Mouse (Mus musculus): Measurements from ENCODE around the gene Nova2. TPM values are rescaled to one million over a fixed set of nuclear protein-coding genes. Genes with fewer than 3 reads are reported as not detected.

Nova2 gene
- polyA plus RNA-seq, 1 experiment from 2014 or later, result 1.2 TPM

DNA sequence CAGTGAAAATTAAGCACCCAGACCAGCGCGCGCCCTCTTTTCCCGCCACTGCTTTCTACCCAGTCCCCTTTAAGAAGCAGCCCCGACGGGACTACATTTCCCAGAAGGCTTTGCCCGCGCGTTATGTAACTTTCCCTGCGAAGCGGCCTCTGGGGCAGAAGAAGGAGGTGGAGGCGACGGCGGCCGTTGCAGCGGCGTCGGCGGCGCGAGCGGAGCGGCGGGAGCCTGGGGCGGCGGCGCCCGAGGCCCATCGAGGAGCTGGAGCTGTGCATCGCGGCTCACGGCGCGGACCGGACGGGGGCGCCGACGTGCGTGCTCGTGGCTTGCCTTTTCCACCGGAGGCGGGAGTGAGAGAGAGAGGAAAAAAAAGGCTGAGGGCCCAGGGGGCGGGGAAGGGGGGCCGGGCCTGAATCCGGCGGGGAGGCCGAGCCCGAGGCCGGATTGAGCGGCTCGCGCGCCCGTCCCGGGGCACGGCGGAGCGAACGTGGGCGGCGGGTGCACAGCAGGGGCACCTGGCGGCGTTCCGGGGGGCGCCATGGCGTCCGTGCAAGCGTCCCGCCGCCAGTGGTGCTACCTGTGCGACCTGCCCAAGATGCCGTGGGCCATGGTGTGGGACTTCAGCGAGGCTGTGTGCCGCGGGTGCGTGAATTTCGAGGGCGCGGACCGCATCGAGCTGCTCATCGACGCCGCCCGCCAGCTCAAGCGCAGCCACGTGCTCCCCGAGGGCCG, 78.4 kb downstream of the Nova2 start, which contains the start of gene Irf2bp1:
Irf2bp1 (plus strand) TSS at position 143 of the 729 bp plus-strand sequence.
- H3K9me3 ChIP-seq, result no peaks in the 10 kb centered on the region
- H3K4me3 ChIP-seq, result peak within 1 kb of the TSS; percentile 91
- H3K36me3 ChIP-seq, result peaks cover 23% of the 10 kb centered on the region
- H3K4me1 ChIP-seq, result peaks cover 60% of the 10 kb centered on the region
- ATAC-seq (ENCODE audit: borderline replicate concordance, extremely low read depth, low FRiP score, low TSS enrichment), result peak; percentile 64
- H3K9ac ChIP-seq, result peak within 1 kb of the TSS; percentile 93
- WGBS, result under 1% methylated on average over 68 of the region's 90 CpGs
- H3K4me2 ChIP-seq, result peak within 1 kb of the TSS; percentile 94
- peak within 1 kb of the TSS; percentile 99 for H3K27ac ChIP-seq
- H3K27me3 ChIP-seq, result no peaks in the 10 kb centered on the region

GRCm38 (mm10) chr7:19004631-19005079, 79.0 kb downstream of the Nova2 start:
- Histone ChIP-seq H3K9ac (peak overlapping the region; percentile 93), H3K27me3 (no peaks in the 10 kb centered on the region), H3K9me3 (no peaks in the 10 kb centered on the region), H3K36me3 (peaks cover 23% of the 10 kb centered on the region), H3K27ac (peak overlapping the region; percentile 99), H3K4me3 (peak overlapping the region; percentile 91), H3K4me2 (peak overlapping the region; percentile 94), H3K4me1 (peaks cover 66% of the 10 kb centered on the region)
- 3% methylated on average over 34 of the region's 34 CpGs for WGBS
- peak; percentile 2; the same call in 1 of the 2 replicates for ATAC-seq (ENCODE audit: borderline replicate concordance, extremely low read depth, low FRiP score, low TSS enrichment)

DNA sequence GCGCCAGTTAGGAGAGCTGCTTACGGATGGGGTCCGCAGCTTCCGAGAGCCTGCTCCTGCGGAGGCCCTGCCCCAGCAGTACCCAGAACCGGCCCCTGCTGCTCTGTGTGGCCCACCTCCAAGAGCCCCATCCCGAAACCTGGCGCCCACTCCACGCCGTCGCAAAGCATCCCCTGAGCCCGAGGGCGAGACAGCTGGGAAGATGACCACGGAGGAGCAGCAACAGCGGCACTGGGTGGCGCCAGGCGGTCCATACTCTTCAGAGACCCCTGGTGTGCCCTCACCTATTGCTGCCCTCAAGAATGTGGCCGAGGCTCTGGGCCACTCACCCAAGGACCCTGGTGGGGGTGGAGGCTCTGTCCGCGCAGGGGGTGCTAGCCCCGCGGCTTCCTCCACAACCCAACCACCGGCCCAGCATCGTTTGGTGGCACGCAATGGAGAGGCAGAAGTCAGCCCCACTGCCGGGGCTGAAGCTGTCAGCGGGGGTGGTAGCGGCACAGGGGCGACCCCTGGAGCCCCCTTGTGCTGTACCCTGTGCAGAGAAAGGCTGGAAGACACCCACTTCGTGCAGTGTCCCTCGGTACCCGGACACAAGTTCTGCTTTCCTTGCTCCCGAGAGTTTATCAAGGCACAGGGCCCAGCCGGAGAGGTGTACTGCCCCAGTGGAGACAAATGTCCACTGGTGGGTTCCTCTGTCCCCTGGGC, 79.9 kb downstream of the Nova2 start:
- Histone ChIP-seq H3K27me3 (no peaks in the 10 kb centered on the region), H3K4me2 (peak overlapping the region; percentile 94), H3K36me3 (peaks cover 23% of the 10 kb centered on the region), H3K4me3 (peak overlapping the region; percentile 91), H3K4me1 (peaks cover 64% of the 10 kb centered on the region), H3K27ac (no peak overlapping the region), H3K9me3 (no peaks in the 10 kb centered on the region), H3K9ac (peak overlapping the region; percentile 93)
- WGBS, result 63% methylated on average over 34 of the region's 34 CpGs
- no peak for ATAC-seq (ENCODE audit: borderline replicate concordance, extremely low read depth, low FRiP score, low TSS enrichment)

DNA sequence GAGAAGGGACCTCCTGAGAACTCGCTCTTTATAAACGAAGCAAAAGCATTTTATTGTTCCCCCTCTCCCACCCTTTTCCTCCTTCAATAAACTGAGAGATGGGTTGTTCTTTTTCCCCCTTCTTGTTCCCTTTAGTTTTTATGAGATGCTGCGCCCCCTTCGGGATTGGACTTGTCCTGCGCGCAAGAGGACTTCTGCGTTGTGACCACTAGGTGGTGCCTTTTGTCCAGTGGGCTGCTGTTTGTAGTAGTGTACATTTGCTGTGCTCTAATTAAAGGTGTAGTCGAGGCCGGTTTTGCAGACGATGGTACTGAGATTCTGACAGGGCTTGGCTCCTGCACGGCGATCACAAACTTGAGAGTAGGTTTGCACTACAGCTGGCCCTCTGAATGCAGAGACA, 80.8 kb downstream of the Nova2 start:
- no peak for ATAC-seq (ENCODE audit: borderline replicate concordance, extremely low read depth, low FRiP score, low TSS enrichment)
- H3K9me3 ChIP-seq, result no peaks in the 10 kb centered on the region
- H3K27ac ChIP-seq, result 0 out of 2 replicates have a peak overlapping the region, but pooled peaks have one; percentile 61
- peak overlapping the region; percentile 94 for H3K4me2 ChIP-seq
- no peak overlapping the region for H3K9ac ChIP-seq
- WGBS, result 6% methylated on average over 12 of the region's 12 CpGs
- H3K36me3 ChIP-seq, result peaks cover 23% of the 10 kb centered on the region
- peaks cover 62% of the 10 kb centered on the region for H3K4me1 ChIP-seq
- peak overlapping the region; percentile 91; the same call in 1 of the 2 replicates for H3K4me3 ChIP-seq
- H3K27me3 ChIP-seq, result no peaks in the 10 kb centered on the region

DNA sequence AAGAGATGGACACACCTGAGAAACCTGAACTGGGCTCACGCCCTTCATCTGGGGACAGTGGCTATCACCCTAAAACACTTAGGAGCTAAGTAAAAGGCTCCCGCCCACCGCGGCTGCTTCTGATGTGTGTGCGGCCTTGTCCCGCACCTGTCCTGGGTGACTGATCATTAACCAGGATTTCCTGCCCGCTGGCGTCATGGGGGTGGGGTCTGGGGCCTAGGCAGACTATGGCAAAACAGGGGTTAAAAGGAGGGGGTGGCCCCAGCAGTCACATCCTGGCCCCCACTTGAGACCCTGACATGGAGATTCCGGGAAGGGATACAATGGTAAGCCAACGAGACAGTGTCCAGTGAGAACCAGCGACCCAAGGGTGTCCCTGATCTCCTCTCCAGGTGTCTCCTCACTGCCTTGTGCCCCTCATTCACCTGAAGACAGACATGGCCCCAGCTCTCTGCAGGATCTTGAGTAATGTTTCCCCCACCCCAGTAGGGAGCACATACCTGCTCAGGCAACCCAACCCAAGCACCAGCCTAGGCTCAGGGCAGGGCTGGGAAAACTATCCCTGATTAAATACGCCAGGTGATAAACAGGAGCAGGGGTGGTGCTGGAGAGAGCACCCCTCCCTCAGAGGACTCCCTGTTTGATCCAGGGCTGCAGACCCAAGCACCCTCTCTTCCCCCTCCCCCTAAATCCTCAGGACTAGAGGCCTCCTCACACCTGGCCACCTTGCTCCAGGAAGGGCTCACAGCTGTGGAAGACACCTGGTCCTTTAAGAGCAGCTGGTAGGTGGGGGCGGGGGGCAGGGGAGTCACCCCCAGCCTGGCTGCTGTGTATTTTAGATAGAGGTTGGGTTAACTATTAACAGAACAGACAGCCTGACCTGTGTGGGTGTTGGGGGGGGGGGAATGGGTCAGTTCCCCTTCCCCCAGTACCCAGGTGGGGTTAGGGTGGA, 81.6 kb downstream of the Nova2 start:
- ATAC-seq (ENCODE audit: borderline replicate concordance, extremely low read depth, low FRiP score, low TSS enrichment), result no peak
- no peaks in the 10 kb centered on the region for H3K9me3 ChIP-seq
- peak overlapping the region; percentile 25 for H3K4me2 ChIP-seq
- H3K9ac ChIP-seq, result no peak overlapping the region; the same call in 1 of the 2 replicates
- H3K27ac ChIP-seq, result peak overlapping the region; percentile 61
- WGBS, result 53% methylated on average over 13 of the region's 13 CpGs
- H3K27me3 ChIP-seq, result no peaks in the 10 kb centered on the region
- peaks cover 63% of the 10 kb centered on the region for H3K4me1 ChIP-seq
- H3K36me3 ChIP-seq, result peaks cover 23% of the 10 kb centered on the region
- H3K4me3 ChIP-seq, result no peak overlapping the region; the same call in 1 of the 2 replicates

- Histone ChIP-seq H3K4me2 (no peak overlapping the region), H3K9ac (no peak overlapping the region), H3K36me3 (peaks cover 16% of the 10 kb centered on the region), H3K4me3 (no peak overlapping the region), H3K27me3 (no peaks in the 10 kb centered on the region), H3K9me3 (no peaks in the 10 kb centered on the region), H3K4me1 (peaks cover 48% of the 10 kb centered on the region), H3K27ac (no peak overlapping the region)
- 68% methylated on average over 7 of the region's 7 CpGs for WGBS
- no peak for ATAC-seq (ENCODE audit: borderline replicate concordance, extremely low read depth, low FRiP score, low TSS enrichment)
Measured at GRCm38 (mm10) chr7:19010581-19010980, 84.9 kb downstream of the Nova2 start.

GRCm38 (mm10) chr7:19012025-19012621, 86.4 kb downstream of the Nova2 start:
- Histone ChIP-seq H3K4me2 (peak overlapping the region; percentile 73), H3K9ac (peak overlapping the region; percentile 53), H3K9me3 (no peaks in the 10 kb centered on the region), H3K4me1 (peaks cover 35% of the 10 kb centered on the region), H3K27me3 (no peaks in the 10 kb centered on the region), H3K27ac (peak overlapping the region; percentile 81), H3K4me3 (peak overlapping the region; percentile 36), H3K36me3 (peaks cover 5% of the 10 kb centered on the region; the same call in 1 of the 2 replicates)
- WGBS, result 3% methylated on average over 29 of the region's 31 CpGs
- ATAC-seq (ENCODE audit: borderline replicate concordance, extremely low read depth, low FRiP score, low TSS enrichment), result peak; percentile 32; the same call in 1 of the 2 replicates

DNA sequence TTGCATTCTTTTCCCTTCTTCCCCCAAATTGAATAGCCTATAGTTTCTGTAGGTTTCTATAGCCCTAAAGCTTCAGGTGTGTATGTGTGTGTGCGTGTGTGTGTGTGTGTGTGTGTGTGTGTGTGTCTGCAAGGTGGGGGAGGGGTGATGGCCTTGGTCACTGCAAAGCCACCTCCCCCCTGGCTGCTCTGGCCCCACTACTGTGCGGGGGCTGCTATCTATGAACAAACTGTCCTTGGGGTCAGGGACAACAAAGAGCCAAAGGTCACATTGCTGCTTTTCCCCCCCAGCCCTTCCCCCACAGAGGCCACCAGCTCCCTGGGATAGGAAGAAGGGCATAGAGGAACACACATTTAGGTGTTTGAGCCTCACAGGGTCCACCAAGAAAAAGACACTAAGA, 87.2 kb downstream of the Nova2 start:
- H3K9me3 ChIP-seq, result no peaks in the 10 kb centered on the region
- WGBS, result 32% methylated on average over 2 of the region's 2 CpGs
- no peak for ATAC-seq (ENCODE audit: borderline replicate concordance, extremely low read depth, low FRiP score, low TSS enrichment)
- H3K27me3 ChIP-seq, result no peaks in the 10 kb centered on the region
- H3K36me3 ChIP-seq, result no peaks in the 10 kb centered on the region
- peaks cover 27% of the 10 kb centered on the region for H3K4me1 ChIP-seq
- no peak overlapping the region for H3K4me3 ChIP-seq
- H3K27ac ChIP-seq, result no peak overlapping the region
- no peak overlapping the region for H3K9ac ChIP-seq
- no peak overlapping the region for H3K4me2 ChIP-seq

DNA sequence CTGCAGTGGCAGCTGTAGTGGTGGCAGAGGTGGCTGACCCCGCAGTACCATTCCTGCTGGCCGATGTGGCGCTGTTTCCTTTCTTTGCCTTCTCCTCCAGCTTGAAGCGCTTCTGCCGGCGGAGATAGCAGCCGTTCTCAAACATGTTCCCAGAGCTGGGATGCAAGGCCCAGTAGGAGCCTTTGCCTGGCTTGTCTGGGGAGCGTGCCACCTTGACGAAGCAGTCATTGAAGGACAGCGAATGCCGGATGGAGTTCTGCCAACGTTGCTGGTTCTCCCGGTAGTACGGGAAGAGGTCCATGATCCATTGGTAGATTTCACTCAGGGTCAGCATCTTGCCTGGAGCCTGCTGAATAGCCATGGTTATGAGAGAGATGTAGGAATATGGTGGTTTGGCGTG, 88.8 kb downstream of the Nova2 start:
- Histone ChIP-seq H3K27ac (no peak overlapping the region), H3K9ac (no peak overlapping the region), H3K4me1 (peaks cover 18% of the 10 kb centered on the region; the same call in 1 of the 2 replicates), H3K9me3 (no peaks in the 10 kb centered on the region), H3K4me3 (no peak overlapping the region), H3K36me3 (no peaks in the 10 kb centered on the region), H3K4me2 (no peak overlapping the region), H3K27me3 (no peaks in the 10 kb centered on the region)
- WGBS, result 69% methylated on average over 15 of the region's 15 CpGs
- ATAC-seq (ENCODE audit: borderline replicate concordance, extremely low read depth, low FRiP score, low TSS enrichment), result no peak

All from lung, embryonic 15.5 days (tissue).